In genomic region chr17:35225456-35225855, GRCm38 (mm10) we compare ENCODE assay signal across 27 mouse cellular contexts. TPM values are rescaled to one million over a fixed set of nuclear protein-coding genes. Genes with fewer than 3 reads are reported as not detected.
"Had no signal": no experiment of that assay in that cellular context is flagged by ENCODE, and none has a peak within 500 bp of the region (broad histone marks: within the 10 kb centered on the region; RNA-seq: fewer than 3 reads in every experiment).

No protein-coding gene starts in this region.

- DNase-seq: gastrocnemius, adult 2 months; gastrocnemius, postnatal 10 days; gastrocnemius, postnatal 25 days; heart, adult 18-20 months; heart, postnatal 10 days; heart, postnatal 4 days; kidney, adult 18-20 months; kidney, adult 8-10 months; kidney, postnatal 10 days; kidney, postnatal 36 days; liver; liver, embryonic 13.5 days had no signal

- H3K27me3 ChIP-seq: heart, embryonic 12.5 days; hindbrain, embryonic 12.5 days; intestine, embryonic 15.5 days; limb, embryonic 12.5 days; liver, embryonic 13.5 days had no signal

- H3K4me3 ChIP-seq: gastrocnemius, adult 2 months; heart, embryonic 10.5 days; heart, embryonic 12.5 days; hindbrain, embryonic 10.5 days; hindbrain, embryonic 12.5 days; intestine, embryonic 15.5 days; left cerebral cortex, adult 2 months; limb, embryonic 10.5 days; limb, embryonic 12.5 days; liver, embryonic 13.5 days had no signal

- H3K4me1 ChIP-seq: limb, embryonic 12.5 days had no signal

- H3K27ac ChIP-seq: gastrocnemius, adult 2 months; hindbrain, embryonic 10.5 days; hindbrain, embryonic 12.5 days; hindbrain, embryonic 14.5 days; intestine, embryonic 15.5 days; left cerebral cortex, adult 2 months; limb, embryonic 10.5 days; limb, embryonic 12.5 days; liver, embryonic 13.5 days had no signal

RNA-seq across cellular contexts. Expression of gene Gm16181, which starts 4.8 kb away (rescaled TPM):
- polyA plus RNA-seq: heart, embryonic 12.5 days; heart, embryonic 14.5 days; hindbrain, embryonic 14.5 days; large intestine, adult 2 months; limb, embryonic 14.5 days; liver, embryonic 11.5 days had no signal

RNA-seq across cellular contexts. Expression of gene Lta, which starts 20.3 kb away (rescaled TPM):
- polyA plus RNA-seq: heart, embryonic 10.5 days; heart, embryonic 12.5 days; heart, embryonic 14.5 days; hindbrain, embryonic 10.5 days; hindbrain, embryonic 12.5 days; kidney, embryonic 14.5 days; kidney, embryonic 16.5 days; limb, embryonic 10.5 days; limb, embryonic 12.5 days; liver, embryonic 11.5 days had no signal
